Mouse (Mus musculus) forebrain, embryonic 10.5 days (tissue): ENCODE data around the gene Hoxa10. TPM values are rescaled to one million over a fixed set of nuclear protein-coding genes. Genes with fewer than 3 reads are reported as not detected.

Experiments used
- DNase-seq: peaks from one replicate; pipeline ENCODE4 v3.0.0-alpha.2; 2017; ENCODE audit warnings: low spot score; ENCODE audit errors: extremely low spot score
- H3K27ac ChIP-seq: fragments of 300-500 bp; sonication (generic); 2 replicates; pipeline ENCODE4 v1.5.1; 2016; ENCODE audit warnings: mild to moderate bottlenecking
- H3K27me3 ChIP-seq: fragments of 300-500 bp; sonication (generic); 2 replicates; pipeline ENCODE4 v1.6.1; 2016; ENCODE audit warnings: mild to moderate bottlenecking; ENCODE audit not compliant: poor library complexity, severe bottlenecking
- H3K36me3 ChIP-seq: fragments of 300-500 bp; sonication (generic); replicated peaks from 2 replicates; pipeline ENCODE4 v1.6.1; 2016; ENCODE audit warnings: mild to moderate bottlenecking, moderate library complexity
- H3K4me1 ChIP-seq: fragments of 300-500 bp; sonication (generic); 2 replicates; pipeline ENCODE4 v1.6.1; 2016
- H3K4me3 ChIP-seq: fragments of 300-500 bp; sonication (generic); 2 replicates; pipeline ENCODE4 v1.5.1; 2016; ENCODE audit warnings: mild to moderate bottlenecking, moderate library complexity
- H3K9me3 ChIP-seq: fragments of 300-500 bp; sonication (generic); 2 replicates; pipeline ENCODE4 v1.6.1; 2016; ENCODE audit warnings: mild to moderate bottlenecking, moderate library complexity
- whole genome bisulfite sequencing: fragments of 180-500 bp; shearing (Covaris S2); methylation state at CpG from one replicate; pipeline ENCODE4 v1.1.7; 2016; 5-methylcytosine and 5-hydroxymethylcytosine counted together
- microRNA counts: library from miRNA; unstranded; fragments of <30 nt; microRNA quantifications from one replicate; lab custom pipeline; 2017
- microRNA-seq: library from miRNA; unstranded; fragments of <30 nt; microRNA quantifications from one replicate; pipeline ENCODE4, GENCODE M21; 2017
- polyA plus RNA-seq: library from polyadenylated mRNA; unstranded; fragments of >200 nt; fragmentation: Nextera tagmentation; extraction: Ambion mirVana; gene quantifications from 2 replicates; pipeline ENCODE4 v1.2.1, GENCODE M21; 2016

The Hoxa10 gene
- polyA plus RNA-seq, 1 experiment from 2014 or later, result not detected

GRCm38 (mm10) chr6:52182030-52182429, 58.6 kb downstream of the Hoxa10 start:
- no peak for DNase-seq
- H3K9me3 ChIP-seq, result no peaks in the 10 kb centered on the region
- H3K36me3 ChIP-seq, result no peaks in the 10 kb centered on the region
- no peak overlapping the region for H3K27ac ChIP-seq
- no peak overlapping the region for H3K4me3 ChIP-seq
- H3K4me1 ChIP-seq, result no peaks in the 10 kb centered on the region
- H3K27me3 ChIP-seq, result peaks cover 100% of the 10 kb centered on the region
- WGBS, result 16% methylated on average over 2 of the region's 2 CpGs

MicroRNAs within 50 kb of the gene (microRNA counts, 519-probe panel; counts per million panel counts)
- microRNA mmu-miR-196b (lab: Ali Mortazavi, UCI), result 341 counts per million, percentile 65 among the panel's probes with 10 or more counts

Small RNA genes within 50 kb of the gene (microRNA-seq; reads per million reads assigned to microRNA genes)
- gene Mir196b, result 64.4 reads per million, percentile 44 among the genes with 10 or more reads in this experiment

Other genes starting within 250 kb of the Hoxa10 start
- gene Skap2, start 228.3 kb downstream of the Hoxa10 start, polyA plus RNA-seq, result 7.7 and 9.0 TPM in 2 replicates
- not detected in 2 replicates for gene Hoxa1, start 82.5 kb downstream of the Hoxa10 start, polyA plus RNA-seq
- not detected in 2 replicates for gene Hoxa2, start 76.0 kb downstream of the Hoxa10 start, polyA plus RNA-seq
- gene 5730596B20Rik, start 63.4 kb downstream of the Hoxa10 start, polyA plus RNA-seq, result not detected in 2 replicates
- gene Hoxa4, start 49.1 kb downstream of the Hoxa10 start, polyA plus RNA-seq, result not detected in 2 replicates
- not detected in 2 replicates for gene Hoxa5, start 36.3 kb downstream of the Hoxa10 start, polyA plus RNA-seq
- gene Hoxa6, start 32.1 kb downstream of the Hoxa10 start, polyA plus RNA-seq, result not detected in 2 replicates
- gene Hoxa3, start 27.5 kb downstream of the Hoxa10 start, polyA plus RNA-seq, result not detected in 2 replicates
- not detected in 2 replicates for gene Gm28308, start 27.5 kb downstream of the Hoxa10 start, polyA plus RNA-seq
- not detected in 2 replicates for gene Hoxa7, start 19.0 kb downstream of the Hoxa10 start, polyA plus RNA-seq
- not detected in 2 replicates for gene Hoxa9, start 9.8 kb downstream of the Hoxa10 start, polyA plus RNA-seq
- gene Hoxa11, start 5.0 kb upstream of the Hoxa10 start, polyA plus RNA-seq, result not detected in 2 replicates
- not detected in 2 replicates for gene Hoxa13, start 20.0 kb upstream of the Hoxa10 start, polyA plus RNA-seq
- not detected in 2 replicates for gene Evx1, start 72.6 kb upstream of the Hoxa10 start, polyA plus RNA-seq